Mouse (Mus musculus) ES-CJ7 (cell line): ENCODE results near the gene Eif4g1.

Experiments used
- DNase-seq: peaks from one replicate; pipeline ENCODE4 v3.0.0; 2011; ENCODE audit warnings: low read depth, low spot score

The Eif4g1 gene

DNA sequence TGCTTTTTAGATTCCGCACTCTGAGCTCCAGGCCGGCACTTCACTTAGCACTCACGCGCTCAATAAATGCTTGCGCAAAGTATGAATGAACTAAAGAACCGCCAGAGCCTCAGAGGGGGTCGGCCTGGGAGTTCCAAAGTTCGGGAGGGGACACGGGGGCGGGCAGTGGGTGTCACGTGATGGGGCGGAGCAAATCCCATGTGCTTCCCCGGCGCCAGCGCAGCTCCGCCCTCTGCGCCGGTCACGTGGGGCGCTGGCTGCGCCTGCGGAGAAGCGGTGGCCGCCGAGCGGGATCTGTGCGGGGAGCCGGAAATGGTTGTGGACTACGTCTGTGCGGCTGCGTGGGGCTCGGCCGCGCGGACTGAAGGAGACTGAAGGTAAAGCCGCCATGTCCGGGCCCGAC is 4.4 kb downstream of the Eif4g1 start:
- DNase-seq = peak; percentile 97

DNA sequence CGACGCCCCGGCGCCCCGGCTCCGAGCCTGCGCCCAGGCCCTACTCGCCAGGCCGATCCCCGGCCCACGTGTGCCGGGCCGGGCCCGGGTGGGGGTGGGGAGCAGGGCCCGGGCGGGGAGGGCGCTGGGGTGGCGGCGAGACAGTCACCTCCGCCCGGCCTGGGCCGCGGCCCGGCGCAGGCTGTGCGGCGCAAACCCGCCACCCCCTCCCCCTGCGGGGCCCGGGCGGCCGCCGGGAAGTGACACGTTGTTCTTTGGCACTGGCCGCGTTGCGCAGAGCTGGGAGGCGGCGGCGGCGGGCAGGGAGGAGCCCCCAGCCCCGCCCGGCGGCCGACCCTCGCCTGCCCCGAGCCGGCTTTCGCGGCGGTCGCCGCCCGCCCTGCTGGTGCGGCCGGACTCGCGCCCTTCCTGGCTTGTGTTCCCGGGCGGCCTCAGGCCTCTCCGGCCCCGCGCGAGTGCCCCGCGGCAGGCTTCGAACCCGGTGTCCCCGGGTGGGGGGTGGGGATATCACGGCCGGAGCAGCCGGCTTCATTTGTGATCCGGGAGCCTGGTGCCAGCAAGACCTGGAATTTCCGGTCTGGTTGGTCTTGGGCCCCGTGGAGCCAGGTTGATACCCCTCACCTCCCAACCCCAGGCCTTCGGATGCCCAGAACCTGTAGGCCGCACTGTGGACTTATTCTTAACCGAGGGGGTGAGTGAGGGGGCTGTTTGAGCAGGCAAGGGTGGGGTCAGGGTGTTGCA is 5.0 kb downstream of the Eif4g1 start:
- DNase-seq = no peak

DNA sequence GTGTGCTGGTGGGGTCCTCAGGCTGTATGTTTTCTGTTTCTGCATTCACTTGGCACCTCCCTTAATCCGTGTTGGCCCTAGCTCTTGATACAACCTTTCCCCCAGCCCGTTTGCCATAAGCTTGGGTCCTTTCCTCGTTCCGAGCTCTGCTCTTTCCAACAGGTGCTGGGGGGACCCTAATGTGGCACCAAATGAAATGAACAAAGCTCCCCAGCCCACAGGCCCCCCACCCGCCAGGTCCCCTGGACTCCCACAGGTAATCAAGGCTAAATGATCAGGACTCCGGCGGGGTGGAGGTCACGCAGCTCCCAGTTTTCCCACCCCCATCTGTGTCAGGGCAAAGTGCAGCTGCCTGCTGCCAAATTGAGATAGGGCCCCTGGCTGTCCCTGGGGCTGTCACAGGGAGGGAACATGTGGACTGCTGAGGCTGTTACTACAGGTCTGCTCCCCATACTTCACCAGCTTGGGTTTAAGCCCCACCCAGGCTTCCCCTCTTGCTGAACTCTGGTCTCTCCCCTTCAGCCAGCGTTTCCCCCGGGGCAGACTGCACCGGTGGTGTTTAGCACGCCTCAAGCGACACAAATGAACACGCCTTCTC is 5.7 kb downstream of the Eif4g1 start:
- DNase-seq = peak; percentile 78

DNA sequence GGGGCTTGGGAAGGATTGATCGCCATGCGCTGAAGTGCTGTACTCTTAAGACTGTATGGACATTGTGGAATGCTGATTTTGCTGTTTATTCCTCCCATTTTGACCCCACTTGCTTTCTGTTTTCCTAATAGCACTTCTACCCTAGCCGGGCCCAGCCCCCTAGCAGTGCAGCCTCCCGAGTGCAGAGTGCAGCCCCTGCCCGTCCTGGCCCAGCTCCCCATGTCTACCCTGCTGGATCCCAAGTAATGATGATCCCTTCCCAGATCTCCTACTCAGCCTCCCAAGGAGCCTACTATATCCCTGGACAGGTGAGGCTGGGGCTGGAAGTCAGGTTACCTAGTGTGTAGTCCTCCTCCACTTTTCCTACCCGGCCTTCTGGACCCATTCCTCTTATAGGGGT is 7.1 kb downstream of the Eif4g1 start:
- DNase-seq = no peak

DNA sequence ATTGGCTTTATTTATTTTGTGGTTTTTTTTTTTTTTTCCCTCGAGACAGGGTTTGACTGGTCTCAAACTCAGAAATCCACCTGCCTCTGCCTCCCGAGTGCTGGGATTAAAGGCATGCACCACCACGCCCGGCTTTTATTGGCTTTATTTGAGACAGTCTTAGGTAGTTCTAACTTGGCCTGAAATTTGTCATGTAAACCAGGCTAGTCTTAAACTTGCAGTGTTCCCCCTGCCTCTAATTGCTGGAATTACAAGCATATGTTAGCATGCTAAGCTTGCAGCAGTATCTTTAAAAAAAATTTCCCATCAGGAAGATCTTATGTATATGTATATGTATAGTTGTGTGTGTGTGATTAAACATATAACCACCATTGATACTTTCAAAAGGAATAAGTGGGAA is 8.6 kb downstream of the Eif4g1 start:
- no peak for DNase-seq

DNA sequence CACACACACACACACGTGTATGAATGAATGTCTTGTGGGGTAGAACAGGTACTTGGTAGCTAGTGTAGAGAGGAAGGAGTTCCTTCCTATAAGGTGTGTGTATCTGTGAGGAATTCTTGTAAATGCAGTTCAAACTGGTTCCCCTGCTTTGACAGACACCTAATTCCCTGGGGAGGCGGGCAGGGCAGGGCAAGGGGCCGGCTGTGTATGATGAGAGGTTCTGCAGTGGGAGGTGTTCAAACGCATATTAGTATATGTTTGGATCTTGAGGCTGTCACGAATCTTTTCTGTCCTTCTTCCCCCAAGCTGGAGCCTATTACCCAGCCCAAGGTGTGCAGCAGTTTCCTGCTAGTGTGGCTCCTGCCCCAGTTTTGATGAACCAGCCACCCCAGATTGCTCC is 9.3 kb downstream of the Eif4g1 start:
- DNase-seq = no peak

DNA sequence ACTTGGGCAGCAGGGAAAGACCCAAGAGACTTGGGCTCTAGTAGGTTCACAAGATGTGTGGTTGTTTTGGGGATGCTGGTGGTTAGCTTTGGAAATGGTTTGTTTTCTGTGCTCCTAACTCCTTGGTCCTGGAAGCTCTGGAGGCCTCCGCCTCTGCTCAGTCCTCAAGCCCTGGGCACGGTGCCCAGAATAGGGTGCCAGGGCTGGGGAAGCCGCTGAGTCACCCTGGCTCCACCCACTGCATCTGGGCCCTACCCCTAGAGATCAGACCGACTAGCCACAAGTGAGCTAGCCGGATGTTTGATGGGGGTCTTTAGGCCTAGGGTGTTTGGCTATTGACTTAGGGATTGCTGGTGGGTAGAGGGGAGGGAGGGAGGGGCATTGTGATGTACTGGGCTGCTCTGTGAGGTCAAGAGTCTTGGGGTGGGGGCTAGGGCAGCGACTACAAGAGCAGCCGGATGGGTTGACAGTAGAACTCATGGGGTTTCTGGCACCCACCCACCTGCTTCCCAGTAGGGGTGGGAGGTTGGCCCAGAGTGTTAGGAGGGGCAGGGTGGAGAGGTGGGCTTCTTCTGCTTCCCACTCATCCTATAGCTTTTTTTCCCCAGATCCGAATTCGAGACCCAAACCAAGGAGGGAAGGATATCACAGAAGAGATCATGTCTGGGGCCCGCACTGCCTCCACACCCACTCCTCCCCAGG is 10.0 kb downstream of the Eif4g1 start:
- no peak for DNase-seq

DNA sequence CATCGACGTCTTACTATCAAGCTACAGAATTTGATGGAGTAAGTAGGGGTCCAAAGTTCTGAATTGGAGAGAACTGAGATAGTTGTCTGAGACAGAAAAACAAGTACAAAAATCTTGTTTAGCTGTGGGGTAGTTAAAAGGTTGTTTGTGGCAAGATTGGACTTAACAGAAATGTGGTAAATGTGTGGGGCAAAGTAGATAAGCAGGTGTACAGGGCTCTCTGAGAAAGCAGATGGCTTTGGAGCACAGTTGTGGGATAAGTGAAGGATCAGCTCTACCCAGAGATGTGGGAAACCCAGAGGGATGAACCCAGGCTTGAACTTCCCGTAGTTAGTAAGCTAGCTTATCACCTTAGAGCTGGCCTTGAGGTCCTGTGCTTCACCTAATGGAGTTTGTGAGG is 22.7 kb downstream of the Eif4g1 start:
- no peak for DNase-seq

DNA sequence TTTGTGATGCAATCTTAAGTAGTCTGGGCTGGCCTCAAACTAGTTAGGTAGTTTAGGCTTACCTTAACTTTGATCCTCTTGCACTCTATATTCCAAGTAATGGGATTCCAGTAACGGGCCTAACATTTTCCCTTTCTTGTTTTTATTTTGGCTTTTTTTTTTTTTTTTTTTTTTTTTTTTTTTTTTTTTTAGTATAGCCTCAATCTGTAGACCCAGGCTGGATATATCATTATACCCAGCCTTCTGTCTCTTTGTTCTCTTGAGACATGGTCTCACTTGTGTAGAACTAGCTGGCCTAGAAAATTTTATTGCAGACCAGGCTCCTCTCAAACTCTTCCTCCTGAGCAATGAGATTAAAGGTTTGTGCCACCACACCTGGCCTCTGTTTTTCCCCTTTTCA is 23.5 kb downstream of the Eif4g1 start:
- no peak for DNase-seq

DNA sequence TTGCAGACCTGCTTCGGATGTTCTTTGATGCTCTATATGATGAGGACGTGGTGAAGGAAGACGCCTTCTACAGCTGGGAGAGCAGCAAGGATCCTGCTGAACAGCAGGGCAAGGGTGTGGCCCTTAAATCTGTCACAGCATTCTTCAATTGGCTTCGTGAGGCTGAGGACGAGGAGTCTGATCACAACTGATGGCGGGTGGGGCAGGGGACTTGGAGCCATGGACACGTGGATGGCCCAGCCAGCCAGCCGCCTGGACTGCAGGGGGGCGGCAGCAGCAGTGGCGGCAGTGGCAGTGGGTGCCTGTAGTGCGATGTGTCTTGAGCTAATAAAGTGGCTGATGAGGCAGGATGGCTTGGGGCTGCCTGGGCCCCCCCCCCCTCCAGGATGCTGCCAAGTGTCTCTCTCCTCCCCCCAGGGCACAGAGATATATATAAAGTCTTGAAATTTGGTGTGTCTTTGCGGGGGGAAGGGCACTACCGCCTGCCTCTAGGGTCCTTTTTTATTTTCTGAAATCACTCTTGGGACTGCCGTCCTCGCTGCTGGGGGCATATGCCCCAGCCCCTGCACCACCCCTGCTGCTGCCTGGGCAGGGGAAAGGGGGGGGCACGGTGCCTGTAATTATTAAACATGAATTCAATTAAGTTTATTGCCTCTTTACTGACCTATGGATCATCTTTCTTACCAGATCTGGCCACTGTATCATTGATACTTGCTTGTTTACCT is 24.3 kb downstream of the Eif4g1 start:
- peak; percentile 64 for DNase-seq

DNA sequence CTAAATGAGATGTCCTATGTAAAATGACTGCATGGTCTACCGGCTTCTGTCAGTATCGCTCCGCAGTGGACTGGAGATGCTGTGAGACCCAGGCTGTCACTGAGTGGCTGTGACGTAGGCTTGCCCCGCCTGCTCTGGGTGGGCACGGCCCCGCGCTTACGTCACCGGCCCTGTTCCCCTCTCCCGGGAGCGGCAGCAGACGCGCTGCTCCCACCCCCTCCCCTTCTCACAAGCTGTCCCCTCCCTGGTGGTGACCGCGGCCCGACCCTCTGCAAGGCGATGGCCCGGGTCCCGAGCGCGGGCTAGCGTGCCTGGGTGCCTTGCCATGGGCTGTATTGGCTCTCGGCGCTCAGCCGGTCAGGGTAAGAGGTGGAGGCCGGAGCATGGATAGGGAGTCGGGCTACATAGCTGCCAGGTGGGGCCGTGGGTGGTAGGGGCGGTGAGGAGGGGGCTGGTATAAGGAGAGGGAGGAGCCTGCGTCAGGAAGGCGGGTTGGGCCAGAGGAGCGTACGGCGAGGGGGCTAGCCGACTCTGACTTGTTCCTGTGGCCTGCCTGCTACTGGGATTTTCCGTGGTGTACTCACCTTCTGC is 25.1 kb downstream of the Eif4g1 start, which contains the start of gene Fam131a:
Gene Fam131a (plus strand): TSS at position 131 of the 591 bp plus-strand sequence.
- peak; percentile 84 for DNase-seq

DNA sequence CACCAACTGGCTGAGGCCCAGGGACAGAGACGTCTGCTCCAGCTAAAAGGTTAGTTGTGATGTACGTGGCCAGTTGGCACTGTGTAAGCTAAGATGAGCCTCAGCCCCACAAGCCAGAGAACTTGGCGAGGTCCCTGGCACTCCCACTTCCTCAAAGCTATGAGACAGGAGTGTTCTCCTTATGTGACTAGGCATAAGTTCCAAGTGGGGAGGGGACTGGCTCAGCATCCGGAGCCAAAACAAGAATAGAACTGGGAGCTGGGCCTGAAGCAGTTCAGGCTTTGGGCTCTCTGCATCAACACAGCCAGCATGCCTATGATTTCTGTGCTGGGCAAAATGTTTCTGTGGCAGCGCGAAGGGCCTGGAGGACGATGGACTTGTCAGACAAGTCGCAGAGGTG is 26.7 kb downstream of the Eif4g1 start:
- no peak for DNase-seq

DNA sequence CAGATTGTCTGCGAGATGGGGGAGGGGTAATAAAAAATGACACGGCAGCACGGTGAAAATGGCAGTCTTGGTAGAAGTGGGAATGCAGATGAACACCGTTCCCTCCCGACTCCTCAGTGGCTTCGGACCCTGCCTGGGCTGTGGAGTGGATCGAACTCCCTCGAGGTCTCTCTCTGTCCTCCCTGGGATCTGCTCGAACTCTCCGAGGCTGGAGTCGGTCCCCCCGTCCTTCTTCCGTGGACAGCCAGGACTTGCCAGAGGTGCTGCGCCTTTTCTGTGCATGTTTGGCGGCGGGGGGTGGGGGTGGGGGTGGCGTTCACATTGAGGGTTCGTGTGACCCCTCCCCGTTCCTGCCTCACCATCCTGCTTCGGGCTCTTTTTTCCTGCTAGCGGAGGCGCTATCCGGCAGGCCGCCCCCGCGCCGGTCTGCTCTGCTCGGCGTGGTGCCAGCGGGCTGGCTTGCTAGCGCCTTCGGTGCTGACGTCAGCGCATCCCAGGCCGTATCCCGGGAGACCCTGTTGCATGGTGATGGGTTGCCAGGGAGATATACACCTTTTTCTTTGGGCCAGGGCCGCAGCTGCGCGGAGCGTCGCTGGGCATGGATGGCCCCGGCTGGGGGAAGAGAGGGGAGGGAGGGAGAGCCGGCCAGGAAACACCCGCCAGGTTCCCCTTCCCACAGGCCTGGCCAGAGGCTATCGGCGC is 27.7 kb downstream of the Eif4g1 start:
- DNase-seq = peak; percentile 70

DNA sequence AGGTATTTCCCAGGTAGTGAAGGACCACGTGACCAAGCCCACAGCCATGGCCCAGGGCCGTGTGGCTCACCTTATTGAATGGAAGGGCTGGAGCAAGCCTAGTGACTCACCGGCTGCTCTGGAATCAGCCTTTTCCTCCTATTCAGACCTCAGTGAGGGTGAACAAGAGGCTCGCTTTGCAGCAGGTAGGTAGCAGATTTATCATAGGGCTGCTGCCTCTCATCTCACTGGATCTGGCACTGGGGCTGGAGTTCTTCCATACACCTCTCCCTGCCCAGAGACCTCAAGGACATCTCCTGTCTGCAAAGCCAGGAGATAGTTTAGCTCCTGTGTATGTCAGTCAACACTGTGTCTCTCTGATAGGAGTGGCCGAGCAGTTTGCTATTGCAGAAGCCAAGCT is 31.2 kb downstream of the Eif4g1 start:
- DNase-seq = no peak

DNA sequence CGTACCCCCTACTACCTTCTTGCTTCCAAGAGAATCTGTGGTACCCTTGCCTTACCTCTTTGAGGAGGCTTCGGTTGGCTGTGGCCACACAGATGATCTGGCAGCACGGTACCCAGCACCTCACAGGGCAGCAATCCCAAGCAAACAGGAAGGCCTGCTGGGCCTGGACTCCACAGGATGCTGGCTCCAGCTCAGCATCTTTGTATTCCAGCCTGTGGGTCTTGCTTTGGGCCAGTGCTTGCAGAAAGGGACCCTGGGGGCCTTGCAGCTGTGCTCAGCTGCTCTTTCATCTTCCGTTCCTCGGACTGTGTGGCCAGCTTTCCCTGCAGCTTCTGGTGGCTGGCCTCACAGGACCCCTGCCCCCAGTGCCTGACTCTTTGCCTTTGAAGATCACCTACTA is 31.9 kb downstream of the Eif4g1 start:
- no peak for DNase-seq

DNA sequence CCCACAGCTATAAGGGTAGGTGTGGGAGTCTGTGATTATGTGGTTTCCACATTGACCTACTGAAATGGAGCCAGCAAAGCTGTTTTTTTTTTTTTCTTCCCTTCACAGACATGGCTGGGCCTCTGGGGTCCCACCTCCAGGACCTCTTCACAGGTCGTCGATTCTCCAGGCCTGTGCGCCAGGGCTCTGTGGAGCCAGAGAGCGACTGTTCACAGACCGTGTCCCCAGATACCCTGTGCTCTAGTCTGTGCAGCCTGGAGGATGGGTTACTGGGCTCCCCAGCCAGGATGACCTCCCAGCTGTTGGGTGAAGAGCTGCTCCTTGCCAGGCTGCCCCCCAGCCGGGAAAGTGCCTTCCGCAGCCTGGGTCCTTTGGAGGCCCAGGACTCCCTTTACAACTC is 33.2 kb downstream of the Eif4g1 start:
- no peak for DNase-seq

DNA sequence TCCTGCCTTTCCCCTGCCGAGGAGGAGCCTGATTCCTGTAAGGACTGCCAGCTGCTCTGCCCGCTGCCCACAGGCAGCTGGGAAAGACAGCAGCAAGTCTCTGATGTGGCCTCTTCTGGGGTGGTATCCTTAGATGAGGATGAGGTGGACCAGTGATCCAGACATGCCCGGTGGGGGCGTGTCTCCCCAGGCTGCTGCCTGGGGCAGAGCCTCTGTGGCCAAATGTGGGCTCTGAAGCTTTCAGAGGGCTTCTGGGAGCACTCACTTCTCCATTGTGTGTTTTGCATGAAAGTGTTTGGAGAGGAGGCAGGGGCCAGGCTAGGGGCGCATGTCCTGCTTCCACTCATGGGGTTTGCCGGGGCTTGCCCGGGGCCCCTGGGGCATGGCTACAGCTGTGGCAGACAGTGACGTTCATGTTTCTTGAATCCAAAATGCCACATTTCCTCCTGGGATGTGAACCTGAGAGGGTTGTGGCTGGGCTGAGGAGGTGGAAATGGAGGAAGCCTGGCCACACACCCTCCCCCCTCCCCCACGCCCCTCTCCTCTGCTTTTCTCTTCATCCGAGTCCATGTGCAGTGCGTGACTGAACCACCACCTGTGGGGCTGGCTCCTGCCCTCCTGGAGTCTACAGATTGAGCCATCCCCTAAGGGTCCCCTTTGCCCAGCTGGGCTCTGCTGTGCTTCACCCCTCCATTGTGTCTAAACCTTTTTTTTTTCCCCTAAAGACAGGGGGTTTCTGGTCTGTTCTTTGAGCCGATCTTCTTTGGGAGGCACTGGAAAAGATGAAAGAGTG is 33.8 kb downstream of the Eif4g1 start:
- DNase-seq = peak; percentile 43

DNA sequence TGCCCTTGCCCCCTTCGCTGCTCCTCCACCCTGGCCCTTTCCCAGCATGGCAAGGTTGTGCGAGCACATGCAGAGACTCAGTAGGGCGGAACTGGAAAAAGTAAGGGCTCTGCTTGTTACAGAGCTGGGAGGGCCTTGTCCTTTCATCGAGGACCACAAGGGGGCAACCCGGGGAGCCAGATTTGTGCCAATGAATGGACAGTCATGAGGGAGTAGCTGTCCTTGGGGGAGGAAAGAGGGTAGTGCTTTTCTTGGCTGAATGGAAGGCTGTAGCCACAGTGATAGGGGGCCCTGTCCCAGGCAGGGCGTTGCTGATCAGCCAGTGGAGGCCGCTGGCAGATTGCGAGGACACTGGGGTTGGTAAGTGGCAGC is 34.4 kb downstream of the Eif4g1 start:
- peak; percentile 88 for DNase-seq

DNA sequence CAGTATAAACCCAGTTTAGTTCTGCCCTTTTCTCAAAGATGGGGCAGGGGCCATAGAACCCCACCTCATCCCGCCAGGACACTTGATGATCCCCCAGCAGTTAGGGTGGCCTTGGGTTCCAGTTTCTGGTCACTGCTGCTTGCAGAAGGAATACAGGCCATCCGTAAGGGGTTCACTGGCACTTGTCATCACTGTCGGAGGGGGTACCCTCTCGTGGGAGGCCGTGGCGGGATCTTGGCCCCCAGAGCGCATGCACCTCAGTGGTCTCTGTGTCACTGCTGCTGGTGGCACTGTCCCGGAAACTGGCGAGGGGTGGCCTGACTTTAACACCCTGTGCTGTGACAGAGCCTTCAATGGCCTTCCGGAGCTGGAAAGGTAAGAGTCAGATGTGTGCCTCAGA is 35.0 kb downstream of the Eif4g1 start:
- DNase-seq = no peak

DNA sequence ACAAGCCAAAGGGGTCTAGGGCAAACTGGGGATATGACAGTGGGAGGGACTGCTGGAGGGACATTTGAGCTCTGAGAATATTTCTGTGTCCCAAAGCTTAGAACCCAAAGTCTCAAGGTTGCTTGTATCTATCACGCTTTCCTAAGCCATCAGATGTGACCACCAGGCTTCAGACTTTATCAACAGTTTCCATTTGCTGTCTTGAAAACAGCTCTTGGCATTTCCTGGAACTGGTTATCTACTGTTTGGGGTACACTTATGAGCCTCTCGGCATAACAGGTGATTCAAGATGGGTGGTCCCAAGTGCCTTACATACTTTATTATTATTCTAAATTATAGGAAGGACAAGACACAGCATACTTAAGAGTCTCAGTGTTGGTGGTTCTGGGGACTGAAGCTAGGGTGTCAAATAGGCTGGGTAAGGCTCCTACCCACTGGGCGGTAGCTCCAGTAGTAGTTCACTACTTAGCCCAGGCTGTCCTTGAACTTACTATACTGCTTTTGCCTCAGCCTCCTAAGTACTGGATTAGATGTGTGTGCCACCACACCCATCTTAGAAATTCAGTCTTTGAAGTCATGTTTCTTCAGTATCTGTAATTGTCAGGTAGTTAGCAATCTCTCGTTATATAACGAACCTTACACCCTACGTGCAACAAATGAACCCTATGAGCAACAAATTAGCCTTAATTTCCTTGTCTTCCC is 35.7 kb downstream of the Eif4g1 start:
- DNase-seq = no peak
